Mouse (Mus musculus) MEL (cell line): Measurements from ENCODE around the gene Tjp1. TPM values are rescaled to one million over a fixed set of nuclear protein-coding genes. Genes with fewer than 3 reads are reported as not detected.

ENCODE experiments used
- DNase-seq: peaks from one replicate; pipeline ENCODE4 v3.0.0; 2011; ENCODE audit warnings: low read depth, low spot score
- H3K27ac ChIP-seq: 2 replicates; pipeline ENCODE4 v1.5.1; 2012; ENCODE audit warnings: low read depth, mild to moderate bottlenecking, control low read depth, low read length, moderate library complexity; ENCODE audit not compliant: control insufficient read depth
- H3K27me3 ChIP-seq, 2 experiments: fragments of 150-350 bp in 1 of 2; sonication (generic) in 1 of 2; 2 replicates each; pipeline ENCODE4 v1.6.1; 2012; ENCODE audit warnings: low read length in 2 of 2, mild to moderate bottlenecking in 2 of 2, improper control_type of control experiment in 1 of 2, moderate library complexity in 1 of 2; ENCODE audit not compliant: insufficient read depth in 2 of 2, control insufficient read depth in 1 of 2
- H3K36me3 ChIP-seq, 2 experiments: 2 replicates each; pipeline ENCODE4 v1.6.1; 2012 to 2014; ENCODE audit warnings: low read length in 2 of 2, improper control_type of control experiment in 1 of 2, inconsistent platforms in 1 of 2, mild to moderate bottlenecking in 1 of 2; ENCODE audit not compliant: insufficient read depth in 2 of 2, control insufficient read depth in 1 of 2
- H3K4me1 ChIP-seq, 2 experiments: fragments of 150-350 bp in 1 of 2; sonication (generic) in 1 of 2; 2 replicates each; pipeline ENCODE4 v1.6.1; 2012; ENCODE audit warnings: low read length in 2 of 2, improper control_type of control experiment in 1 of 2, mild to moderate bottlenecking in 1 of 2; ENCODE audit not compliant: insufficient read depth in 2 of 2, control insufficient read depth in 1 of 2
- H3K4me3 ChIP-seq, 2 experiments: fragments of 150-350 bp in 1 of 2; sonication (generic) in 1 of 2; 2 replicates each; pipeline ENCODE4 v1.5.1; 2012; ENCODE audit warnings: low read depth in 2 of 2, low read length in 2 of 2, mild to moderate bottlenecking in 2 of 2, moderate library complexity in 2 of 2, control low read depth in 1 of 2, improper control_type of control experiment in 1 of 2; ENCODE audit not compliant: control insufficient read depth in 1 of 2, insufficient read depth in 1 of 2
- H3K79me2 ChIP-seq: 2 replicates; pipeline ENCODE4 v1.6.1; 2012; ENCODE audit warnings: mild to moderate bottlenecking, low read length, moderate library complexity; ENCODE audit not compliant: control insufficient read depth, poor library complexity, insufficient read depth
- H3K9ac ChIP-seq: 2 replicates; pipeline ENCODE4 v1.6.1; 2012; ENCODE audit warnings: low read depth, mild to moderate bottlenecking, control low read depth, low read length, moderate library complexity; ENCODE audit not compliant: control insufficient read depth, poor library complexity, severe bottlenecking
- H3K9me3 ChIP-seq: fragments of 150-350 bp; sonication (generic); replicated peaks from 2 replicates; pipeline ENCODE4 v1.6.1; 2012; ENCODE audit warnings: mild to moderate bottlenecking, low read length, improper control_type of control experiment, moderate library complexity; ENCODE audit not compliant: insufficient read depth
- BHLHE40 ChIP-seq: IDR thresholded peaks from 2 replicates; pipeline ENCODE4 v1.6.1; 2012; ENCODE audit warnings: low read depth, mild to moderate bottlenecking, inconsistent platforms, low read length, improper control_type of control experiment, borderline replicate concordance
- CHD1 ChIP-seq: IDR thresholded peaks from 2 replicates; pipeline ENCODE4 v1.6.1; 2012; ENCODE audit warnings: low read depth, mild to moderate bottlenecking, inconsistent platforms, low read length, improper control_type of control experiment
- CHD2 ChIP-seq: IDR thresholded peaks from 2 replicates; pipeline ENCODE4 v1.6.1; 2011; ENCODE audit warnings: low read length, improper control_type of control experiment
- CTCF ChIP-seq, 3 experiments: IDR thresholded peaks in 2 of 3; conservative IDR thresholded peaks in 1 of 3; 2 replicates each; pipeline ENCODE4 v1.5.1; 2011 to 2012; ENCODE audit warnings: low read length in 3 of 3, low read depth in 2 of 3, mild to moderate bottlenecking in 2 of 3, improper control_type of control experiment in 1 of 3, inconsistent platforms in 1 of 3, mixed read lengths in 1 of 3, moderate library complexity in 1 of 3; ENCODE audit not compliant: control insufficient read depth in 1 of 3, insufficient read depth in 1 of 3, poor library complexity in 1 of 3, severe bottlenecking in 1 of 3
- E2F4 ChIP-seq: IDR thresholded peaks from 2 replicates; pipeline ENCODE4 v1.6.1; 2011; ENCODE audit warnings: low read depth, low read length, improper control_type of control experiment, borderline replicate concordance
- ELF1 ChIP-seq: IDR thresholded peaks from 2 replicates; pipeline ENCODE4 v1.6.1; 2014; ENCODE audit warnings: low read depth, mild to moderate bottlenecking, inconsistent platforms, low read length, improper control_type of control experiment, moderate library complexity
- EP300 ChIP-seq, 2 experiments: IDR thresholded peaks; 2 replicates each; pipeline ENCODE4 v1.6.1; 2011; ENCODE audit warnings: improper control_type of control experiment in 2 of 2, low read length in 2 of 2, low read depth in 1 of 2, mild to moderate bottlenecking in 1 of 2
- ETS1 ChIP-seq: IDR thresholded peaks from 2 replicates; pipeline ENCODE4 v1.6.1; 2012; ENCODE audit warnings: low read depth, mild to moderate bottlenecking, inconsistent platforms, low read length, improper control_type of control experiment, moderate library complexity
- HCFC1 ChIP-seq: IDR thresholded peaks from 2 replicates; pipeline ENCODE4 v1.6.1; 2012; ENCODE audit warnings: low read depth, mild to moderate bottlenecking, inconsistent platforms, low read length, improper control_type of control experiment, moderate library complexity
- MAFK ChIP-seq: IDR thresholded peaks from 2 replicates; pipeline ENCODE4 v1.6.1; 2011; ENCODE audit warnings: low read depth, mild to moderate bottlenecking, low read length, improper control_type of control experiment, borderline replicate concordance
- MAX ChIP-seq: IDR thresholded peaks from 2 replicates; pipeline ENCODE4 v1.6.1; 2011; ENCODE audit warnings: low read length, improper control_type of control experiment
- MAZ ChIP-seq: IDR thresholded peaks from 2 replicates; pipeline ENCODE4 v1.6.1; 2012; ENCODE audit warnings: low read depth, mild to moderate bottlenecking, inconsistent platforms, low read length, improper control_type of control experiment
- MXI1 ChIP-seq: IDR thresholded peaks from 2 replicates; pipeline ENCODE4 v1.6.1; 2011; ENCODE audit warnings: mild to moderate bottlenecking, low read depth, low read length, improper control_type of control experiment
- MYB ChIP-seq: IDR thresholded peaks from 2 replicates; pipeline ENCODE4 v1.6.1; 2011; ENCODE audit warnings: mild to moderate bottlenecking, low read depth, low read length, improper control_type of control experiment
- NELFE ChIP-seq: IDR thresholded peaks from 2 replicates; pipeline ENCODE4 v1.6.1; 2011; ENCODE audit warnings: low read depth, low read length, improper control_type of control experiment
- NRF1 ChIP-seq: IDR thresholded peaks from 2 replicates; pipeline ENCODE4 v1.6.1; 2014; ENCODE audit warnings: low read depth, mild to moderate bottlenecking, inconsistent platforms, low read length, improper control_type of control experiment, moderate library complexity; ENCODE audit not compliant: poor library complexity, insufficient read depth, severe bottlenecking
- POLR2AphosphoS2 ChIP-seq: IDR thresholded peaks from 2 replicates; pipeline ENCODE4 v1.6.1; 2011; ENCODE audit warnings: low read length, improper control_type of control experiment
- POLR2AphosphoS5 ChIP-seq: IDR thresholded peaks from 2 replicates; pipeline ENCODE4 v1.6.1; 2012; ENCODE audit warnings: low read depth, borderline replicate concordance, mild to moderate bottlenecking, inconsistent platforms, low read length, moderate library complexity, mixed read lengths
- RAD21 ChIP-seq: IDR thresholded peaks from 2 replicates; pipeline ENCODE4 v1.6.1; 2011; ENCODE audit warnings: mild to moderate bottlenecking, low read depth, low read length, improper control_type of control experiment
- SIN3A ChIP-seq: IDR thresholded peaks from 2 replicates; pipeline ENCODE4 v1.6.1; 2012; ENCODE audit warnings: low read length, improper control_type of control experiment, inconsistent platforms
- SMC3 ChIP-seq: IDR thresholded peaks from 2 replicates; pipeline ENCODE4 v1.6.1; 2011; ENCODE audit warnings: low read depth, low read length, improper control_type of control experiment
- TAL1 ChIP-seq: IDR thresholded peaks from 2 replicates; pipeline ENCODE4 v1.6.1; 2012; ENCODE audit warnings: mild to moderate bottlenecking, inconsistent platforms, low read length, moderate library complexity, mixed read lengths
- TBP ChIP-seq: IDR thresholded peaks from 2 replicates; pipeline ENCODE4 v1.8.0; 2011; ENCODE audit warnings: low read depth, low read length, improper control_type of control experiment
- TCF12 ChIP-seq: IDR thresholded peaks from 2 replicates; pipeline ENCODE4 v1.6.1; 2014; ENCODE audit warnings: low read depth, mild to moderate bottlenecking, inconsistent platforms, low read length, improper control_type of control experiment, moderate library complexity
- UBTF ChIP-seq: IDR thresholded peaks from 2 replicates; pipeline ENCODE4 v1.6.1; 2012; ENCODE audit warnings: low read depth, mild to moderate bottlenecking, inconsistent platforms, low read length, improper control_type of control experiment, moderate library complexity, borderline replicate concordance; ENCODE audit not compliant: insufficient read depth
- USF1 ChIP-seq: IDR thresholded peaks from 2 replicates; pipeline ENCODE4 v1.6.1; 2014; ENCODE audit warnings: low read depth, mild to moderate bottlenecking, inconsistent platforms, low read length, improper control_type of control experiment, moderate library complexity
- USF2 ChIP-seq, 2 experiments: IDR thresholded peaks; 2 replicates each; pipeline ENCODE4 v1.6.1; 2011 to 2012; ENCODE audit warnings: improper control_type of control experiment in 2 of 2, low read length in 2 of 2, borderline replicate concordance in 1 of 2, inconsistent platforms in 1 of 2, low read depth in 1 of 2, mild to moderate bottlenecking in 1 of 2; ENCODE audit not compliant: insufficient read depth in 1 of 2
- ZKSCAN1 ChIP-seq: IDR thresholded peaks from 2 replicates; pipeline ENCODE4 v1.6.1; 2012; ENCODE audit warnings: low read depth, mild to moderate bottlenecking, inconsistent platforms, low read length, improper control_type of control experiment, moderate library complexity
- ZMIZ1 ChIP-seq: IDR thresholded peaks from 2 replicates; pipeline ENCODE4 v1.6.1; 2012; ENCODE audit warnings: low read depth, mild to moderate bottlenecking, inconsistent platforms, low read length, improper control_type of control experiment, moderate library complexity
- polyA plus RNA-seq, 2 experiments: library from polyadenylated mRNA; stranded (reverse) in 1 of 2; unstranded in 1 of 2; fragments of >175 nt in 1 of 2; fragments of >200 nt in 1 of 2; gene quantifications; 2 replicates each; pipeline versions ENCODE4 v1.2.1 to v1.2.4; 2012; ENCODE audit warnings: low replicate concordance in 2 of 2, low read depth in 1 of 2; ENCODE audit not compliant: insufficient read length in 2 of 2, insufficient read depth in 1 of 2, missing spikeins in 1 of 2
- total RNA-seq: library from RNA; depleted of rRNA; stranded (reverse); fragments of 300-350 nt; gene quantifications from 2 replicates; pipeline ENCODE4 v1.2.3, GENCODE M21; 2012

Tjp1 gene
- total and polyA plus RNA-seq, 3 experiments, result 0.01 TPM; not detected in 2

GRCm38 (mm10) chr7:65500746-65501145 lies 26.8 kb downstream of the Tjp1 start:
- no peak for TF ChIP-seq UBTF
- TF ChIP-seq MAX, result no peak
- no peak for TF ChIP-seq POLR2AphosphoS2
- TF ChIP-seq TCF12, result no peak
- TF ChIP-seq CHD2, result no peak
- TF ChIP-seq NRF1, result no peak
- no peak for TF ChIP-seq NELFE
- no peak for TF ChIP-seq SIN3A
- no peak for TF ChIP-seq E2F4
- TF ChIP-seq SMC3, result no peak
- no peak for TF ChIP-seq USF2 (IDR thresholded peaks at IDR 0.05; ENCODE audit: borderline replicate concordance in 1 of 2, insufficient read depth in 1 of 2, low read depth in 1 of 2, low read length in 2 of 2)
- TF ChIP-seq TBP, result no peak
- no peak for TF ChIP-seq EP300 (IDR thresholded peaks at IDR 0.05; ENCODE audit: low read depth in 1 of 2, low read length in 2 of 2)
- TF ChIP-seq ZMIZ1, result no peak
- TF ChIP-seq MAZ, result no peak
- TF ChIP-seq HCFC1, result no peak
- no peak for TF ChIP-seq ETS1
- no peak for TF ChIP-seq CHD1
- TF ChIP-seq TAL1, result no peak
- Histone ChIP-seq H3K9ac (no peak overlapping the region), H3K4me1 (no peaks in the 10 kb centered on the region)

DNA sequence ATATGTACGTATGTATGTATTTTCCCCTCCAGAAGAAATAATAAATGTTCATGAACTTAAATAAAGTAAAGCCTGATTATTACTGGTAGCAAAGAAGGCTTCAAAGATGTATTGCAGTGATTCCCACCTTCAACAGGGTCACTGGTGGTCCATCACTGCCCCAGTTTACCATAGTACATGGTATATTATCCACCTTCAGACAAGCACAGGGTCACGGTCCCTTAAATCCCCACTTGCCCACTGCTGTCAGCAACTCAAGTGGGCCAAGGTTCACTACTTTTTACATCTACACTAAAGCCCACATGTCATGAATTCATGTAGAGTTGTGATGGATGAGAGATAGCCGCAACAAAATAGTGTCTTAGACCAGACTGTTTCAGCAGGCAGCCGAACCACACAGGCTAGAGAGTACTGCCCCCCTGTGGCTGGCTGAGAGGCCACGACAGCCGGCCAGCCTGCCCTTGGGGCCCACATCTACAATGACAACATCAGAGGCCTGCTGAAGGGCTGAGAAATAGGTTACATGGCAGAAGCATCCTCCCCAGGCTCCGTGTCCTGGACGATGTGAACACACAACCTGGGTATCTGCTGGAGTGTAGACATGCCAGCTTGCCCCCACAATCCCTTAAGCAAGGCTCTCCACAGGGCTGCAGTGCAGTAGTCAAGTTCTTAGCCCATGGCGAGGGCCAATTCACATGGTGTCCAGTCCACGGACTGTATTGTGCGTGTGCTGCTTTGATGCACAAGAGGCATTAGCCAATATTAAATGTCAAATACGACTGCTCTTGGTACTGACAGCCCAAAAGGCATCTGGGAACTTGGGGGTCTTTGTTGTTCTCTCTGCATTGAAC lies 29.6 kb downstream of the Tjp1 start:
- Histone ChIP-seq H3K27ac (no peak overlapping the region), H3K36me3 (no peaks in the 10 kb centered on the region), H3K79me2 (no peaks in the 10 kb centered on the region), H3K4me1 (no peaks in the 10 kb centered on the region), H3K4me3 (no peak overlapping the region), H3K9ac (no peak overlapping the region), H3K9me3 (no peaks in the 10 kb centered on the region), H3K27me3 (no peaks in the 10 kb centered on the region)
- no peak for DNase-seq
- TF ChIP-seq CTCF (IDR thresholded peaks at IDR 0.05 in 2 of 3, conservative IDR thresholded peaks at IDR 0.05 in 1 of 3; ENCODE audit: control insufficient read depth in 1 of 3, insufficient read depth in 1 of 3, low read depth in 2 of 3, low read length in 3 of 3, poor library complexity in 1 of 3, severe bottlenecking in 1 of 3) (peak in 2 of 3 experiments; percentile 15 to 19; a peak in 2 of 6 replicates), ELF1 (no peak), ZKSCAN1 (no peak), MYB (no peak), E2F4 (no peak), MXI1 (no peak), POLR2AphosphoS5 (no peak), MAZ (no peak), POLR2AphosphoS2 (no peak), USF2 (IDR thresholded peaks at IDR 0.05; ENCODE audit: borderline replicate concordance in 1 of 2, insufficient read depth in 1 of 2, low read depth in 1 of 2, low read length in 2 of 2) (no peak), RAD21 (peak; percentile 3), SMC3 (peak; percentile 30; the same call in 1 of the 2 replicates), NRF1 (no peak), UBTF (no peak), CHD1 (no peak), TBP (no peak), MAFK (no peak), BHLHE40 (no peak), USF1 (no peak)

More at GRCm38 (mm10) chr7:65500746-65501145, 26.8 kb downstream of the Tjp1 start:
- no peaks in the 10 kb centered on the region for H3K27me3 ChIP-seq
- no peaks in the 10 kb centered on the region for H3K9me3 ChIP-seq
- H3K27ac ChIP-seq, result no peak overlapping the region
- no peaks in the 10 kb centered on the region for H3K36me3 ChIP-seq
- no peak overlapping the region for H3K4me3 ChIP-seq
- H3K79me2 ChIP-seq, result no peaks in the 10 kb centered on the region
- no peak for DNase-seq
